Mouse (Mus musculus): Measurements from ENCODE around the gene Ndrg3. TPM values are rescaled to one million over a fixed set of nuclear protein-coding genes. Genes with fewer than 3 reads are reported as not detected.
"Not testable (repeated sequence)": the region's sequence is repeated elsewhere in the genome, so short reads cannot be mapped to it uniquely, and the experiment has no call there.

Ndrg3 gene
- polyA plus RNA-seq, 1 experiment = 41.7 TPM

DNA sequence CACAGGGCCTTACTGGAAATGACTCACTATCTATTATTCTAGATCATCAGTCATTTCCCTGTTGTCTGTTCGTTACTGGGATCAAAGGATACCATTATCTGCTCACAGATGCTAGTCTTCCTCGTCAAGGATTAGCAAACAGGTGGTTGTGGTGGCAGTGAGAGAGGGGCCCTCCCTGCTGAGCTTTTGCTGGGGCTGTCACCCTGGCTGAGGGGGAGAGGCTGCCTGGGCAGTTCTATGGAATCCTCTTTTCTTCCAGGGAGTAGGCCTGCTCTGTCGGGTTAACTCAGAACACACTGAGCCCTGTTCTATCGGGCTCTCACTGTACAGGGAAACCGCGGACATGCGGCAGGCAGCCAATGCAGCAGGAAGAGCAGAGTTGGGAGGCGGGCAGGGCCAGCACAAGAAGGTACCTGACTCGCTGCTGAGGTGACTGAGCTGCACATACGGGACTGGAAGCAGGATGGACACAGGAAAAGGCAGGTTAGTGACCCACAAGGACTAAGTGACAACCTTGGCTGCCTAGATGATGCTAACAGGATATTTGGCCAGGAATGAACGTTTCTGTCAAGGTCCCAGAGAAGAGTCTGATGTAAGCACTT, 62.2 kb downstream of the Ndrg3 start:
- H3K4me1 ChIP-seq (ENCODE audit: control insufficient read depth, insufficient read depth, low read length) = no peaks in the 10 kb centered on the region
- WGBS = 60% methylated on average over 11 of the region's 11 CpGs
- DNase-seq = no peak
- no peak overlapping the region for H3K4me3 ChIP-seq (replicated peaks; ENCODE audit: extremely low read depth, low read depth, low read length)
- TF ChIP-seq CTCF (IDR thresholded peaks at IDR 0.05; ENCODE audit: insufficient read depth, low read length) (no peak), POLR2A (IDR thresholded peaks at IDR 0.05; ENCODE audit: borderline replicate concordance, extremely low read depth, low read depth, low read length) (no peak)

DNA sequence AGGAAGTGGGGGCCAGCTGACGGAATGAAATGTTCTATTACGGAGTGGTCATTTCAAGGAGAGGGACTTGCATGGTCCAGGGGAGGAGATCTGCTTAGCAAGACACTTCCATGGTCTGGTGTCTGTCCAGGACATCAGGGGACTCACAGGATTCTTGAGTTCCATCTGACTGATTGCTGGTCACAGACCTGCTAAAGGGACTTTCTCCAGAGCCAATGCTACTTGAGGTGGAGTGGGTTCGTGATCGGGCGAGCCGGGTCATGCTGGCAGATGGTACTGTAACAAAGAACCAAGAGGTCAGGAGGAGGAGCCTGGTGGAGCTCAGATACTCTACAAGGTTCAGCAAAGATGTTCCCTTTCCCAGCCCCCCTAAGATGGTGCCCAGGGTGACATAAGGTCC, 63.2 kb downstream of the Ndrg3 start:
- TF ChIP-seq POLR2A (IDR thresholded peaks at IDR 0.05; ENCODE audit: borderline replicate concordance, extremely low read depth, low read depth, low read length) = no peak
- TF ChIP-seq CTCF (IDR thresholded peaks at IDR 0.05; ENCODE audit: insufficient read depth, low read length) = no peak
- no peak for DNase-seq
- WGBS = 88% methylated on average over 6 of the region's 6 CpGs
- peaks cover 4% of the 10 kb centered on the region for H3K4me1 ChIP-seq (ENCODE audit: control insufficient read depth, insufficient read depth, low read length)
- H3K4me3 ChIP-seq (replicated peaks; ENCODE audit: extremely low read depth, low read depth, low read length) = no peak overlapping the region

DNA sequence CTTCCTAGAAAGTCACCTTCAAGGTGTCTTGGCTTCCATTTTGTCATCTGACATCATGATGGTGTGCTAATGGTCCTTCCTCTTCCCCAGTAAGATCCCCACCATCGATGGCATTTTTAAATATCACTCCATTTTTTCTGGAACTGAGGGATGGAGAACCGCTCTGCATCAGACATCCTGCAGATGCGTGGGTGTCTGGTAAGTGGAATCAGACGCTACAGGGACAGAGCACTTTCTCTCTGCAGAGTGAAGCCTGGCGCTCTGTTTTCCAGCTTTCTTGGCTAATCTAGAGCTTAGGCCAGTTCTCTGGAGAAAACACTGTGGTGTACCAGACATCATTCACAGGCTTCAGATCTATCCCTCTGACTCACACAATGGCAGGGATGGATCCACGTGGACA, 64.2 kb downstream of the Ndrg3 start:
- TF ChIP-seq CTCF (IDR thresholded peaks at IDR 0.05; ENCODE audit: insufficient read depth, low read length) (no peak), POLR2A (IDR thresholded peaks at IDR 0.05; ENCODE audit: borderline replicate concordance, extremely low read depth, low read depth, low read length) (no peak)
- no peak overlapping the region for H3K4me3 ChIP-seq (replicated peaks; ENCODE audit: extremely low read depth, low read depth, low read length)
- peaks cover 4% of the 10 kb centered on the region for H3K4me1 ChIP-seq (ENCODE audit: control insufficient read depth, insufficient read depth, low read length)
- no peak for DNase-seq
- WGBS = 86% methylated on average over 6 of the region's 6 CpGs

DNA sequence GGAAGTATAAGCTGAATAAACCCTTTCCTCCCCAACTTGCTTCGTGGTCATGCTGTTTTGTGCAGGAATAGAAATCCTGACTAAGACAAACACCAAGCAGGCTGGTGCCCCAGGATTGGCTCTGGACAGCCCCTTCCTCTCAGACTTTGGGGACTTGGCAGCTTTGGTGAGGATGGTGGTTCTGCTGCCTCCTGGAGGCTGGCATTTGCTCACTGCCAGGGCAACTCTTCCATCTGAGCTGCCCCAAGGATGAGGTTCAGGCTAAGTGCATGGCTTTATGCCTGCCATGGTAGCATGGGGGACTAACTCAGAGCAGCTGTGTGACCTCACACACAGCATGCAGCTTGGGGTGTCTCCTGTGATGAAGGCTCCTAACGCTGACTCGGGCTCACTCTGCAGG, 66.2 kb downstream of the Ndrg3 start:
- H3K4me1 ChIP-seq (ENCODE audit: control insufficient read depth, insufficient read depth, low read length); DNase-seq; H3K4me3 ChIP-seq (replicated peaks; ENCODE audit: extremely low read depth, low read depth, low read length): not testable (repeated sequence)
- 75% methylated on average over 3 of the region's 3 CpGs for WGBS

DNA sequence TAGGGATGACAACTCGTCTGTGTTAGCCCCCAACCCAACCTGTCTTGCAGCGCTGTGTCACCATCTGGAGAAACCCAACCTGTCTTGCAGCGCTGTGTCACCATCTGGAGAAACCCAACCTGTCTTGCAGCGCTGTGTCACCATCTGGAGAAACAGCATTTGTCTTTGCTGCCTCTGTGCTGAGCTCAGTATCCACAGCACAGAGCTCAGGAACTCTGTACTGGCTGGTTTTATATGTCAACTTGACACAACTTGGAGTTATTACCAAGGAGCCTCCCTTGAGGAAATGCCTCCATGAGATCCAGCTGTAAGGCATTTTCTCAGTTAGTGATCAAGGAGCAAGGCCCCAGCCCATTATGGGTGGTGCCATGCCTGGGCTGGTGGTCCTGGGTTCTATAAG, 66.8 kb downstream of the Ndrg3 start:
- DNase-seq; H3K4me1 ChIP-seq (ENCODE audit: control insufficient read depth, insufficient read depth, low read length); H3K4me3 ChIP-seq (replicated peaks; ENCODE audit: extremely low read depth, low read depth, low read length): not testable (repeated sequence)
- WGBS = 94% methylated on average over 4 of the region's 4 CpGs

DNA sequence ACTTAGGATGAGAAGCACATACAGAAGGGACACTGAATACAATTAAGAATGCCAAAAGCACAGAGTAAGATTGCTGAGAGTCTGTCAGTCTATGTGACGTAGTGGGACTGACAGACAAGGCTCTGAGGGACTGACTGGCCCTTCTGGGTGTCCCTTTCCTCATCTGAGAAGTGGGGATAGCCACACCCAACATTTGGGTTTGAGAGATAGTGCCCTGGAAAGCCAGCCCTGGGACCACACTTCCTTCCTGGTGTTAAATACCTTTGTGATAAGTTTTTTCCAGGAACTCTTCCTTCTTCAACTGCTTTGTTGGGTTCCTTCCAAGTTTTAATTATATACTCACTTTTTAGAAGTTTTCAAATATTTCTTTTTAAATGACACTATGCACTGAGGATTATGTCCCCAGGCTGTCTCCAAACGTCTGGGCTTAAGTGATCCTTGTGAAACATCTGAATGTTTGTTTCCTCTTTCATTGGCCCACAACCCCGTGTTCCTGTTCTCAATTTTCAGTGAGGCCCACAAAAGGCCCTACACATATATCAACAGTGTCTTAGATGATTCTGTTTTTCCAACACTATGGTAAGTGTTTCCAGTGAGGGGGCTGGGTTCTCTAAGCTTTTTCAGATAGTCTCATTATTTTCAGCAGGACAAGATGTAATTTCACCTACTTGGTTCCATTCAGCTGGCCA, 67.5 kb downstream of the Ndrg3 start:
- no peak for DNase-seq
- TF ChIP-seq POLR2A (IDR thresholded peaks at IDR 0.05; ENCODE audit: borderline replicate concordance, extremely low read depth, low read depth, low read length) = no peak
- TF ChIP-seq CTCF (IDR thresholded peaks at IDR 0.05; ENCODE audit: insufficient read depth, low read length) = no peak
- Histone ChIP-seq H3K4me3 (replicated peaks; ENCODE audit: extremely low read depth, low read depth, low read length) (no peak overlapping the region), H3K4me1 (ENCODE audit: control insufficient read depth, insufficient read depth, low read length) (peaks cover 4% of the 10 kb centered on the region)
- WGBS = 20% methylated on average over 3 of the region's 3 CpGs

DNA sequence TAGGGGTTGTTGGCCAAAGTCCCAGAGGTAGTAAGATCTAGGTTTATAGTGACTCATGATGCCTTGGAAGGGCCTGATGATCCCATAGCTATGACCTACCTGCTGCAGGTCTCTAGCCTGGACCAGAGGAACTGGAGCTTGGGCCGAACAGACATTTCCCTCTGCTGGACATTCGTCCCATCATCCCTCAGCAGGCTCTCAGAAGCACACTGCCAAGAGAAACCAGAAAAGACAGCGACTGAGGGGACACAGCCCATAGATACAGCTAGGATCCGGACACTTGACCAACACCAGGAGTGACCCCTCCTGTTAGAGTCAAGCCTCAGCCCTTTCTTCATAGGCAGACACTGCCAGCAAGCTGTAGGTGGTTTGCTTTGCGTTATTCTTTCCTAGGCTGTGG, 68.8 kb downstream of the Ndrg3 start:
- TF ChIP-seq POLR2A (IDR thresholded peaks at IDR 0.05; ENCODE audit: borderline replicate concordance, extremely low read depth, low read depth, low read length) = no peak
- TF ChIP-seq CTCF (IDR thresholded peaks at IDR 0.05; ENCODE audit: insufficient read depth, low read length) = no peak
- DNase-seq = no peak
- 89% methylated on average over 5 of the region's 5 CpGs for WGBS
- peaks cover 4% of the 10 kb centered on the region for H3K4me1 ChIP-seq (ENCODE audit: control insufficient read depth, insufficient read depth, low read length)
- no peak overlapping the region for H3K4me3 ChIP-seq (replicated peaks; ENCODE audit: extremely low read depth, low read depth, low read length)

DNA sequence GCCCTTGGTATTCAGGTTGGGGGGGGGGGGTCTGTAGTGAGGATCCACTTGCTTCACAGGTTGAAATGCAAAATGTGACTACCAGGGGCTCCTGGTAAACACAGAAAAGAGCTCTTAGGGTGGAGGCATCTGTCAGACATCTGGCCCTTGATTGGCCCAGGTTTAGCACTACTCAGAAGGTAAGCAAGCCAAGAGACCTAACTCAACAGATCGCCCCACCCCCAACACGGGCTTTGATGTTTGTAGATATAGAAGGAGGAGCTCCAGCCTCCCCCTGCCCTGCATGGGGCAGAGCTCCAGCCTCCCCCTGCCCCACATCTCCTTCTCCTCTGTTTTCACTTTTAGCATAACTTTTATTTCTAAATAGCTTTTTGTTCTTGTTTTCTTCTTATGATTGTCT, 72.1 kb downstream of the Ndrg3 start:
- DNase-seq = no peak
- no peak overlapping the region for H3K4me3 ChIP-seq (replicated peaks; ENCODE audit: extremely low read depth, low read depth, low read length)

DNA sequence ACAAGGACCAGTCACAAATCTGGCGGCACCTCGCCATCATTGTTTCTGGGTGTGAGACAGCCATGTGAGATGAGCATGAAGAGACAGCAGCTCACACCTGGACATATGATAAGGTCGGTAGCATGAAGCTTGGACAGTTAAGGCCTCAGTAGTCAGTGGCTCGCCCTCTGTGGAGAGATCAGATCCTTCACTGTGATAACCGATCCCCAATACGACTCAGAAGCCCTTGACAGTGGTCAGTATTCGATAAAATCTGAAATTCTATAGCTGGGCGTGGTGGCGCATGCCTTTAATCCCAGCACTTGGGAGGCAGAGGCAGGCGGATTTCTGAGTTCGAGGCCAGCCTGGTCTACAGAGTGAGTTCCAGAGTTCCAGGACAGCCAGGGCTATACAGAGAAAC, 72.7 kb downstream of the Ndrg3 start:
- not testable (repeated sequence) for H3K4me1 ChIP-seq (ENCODE audit: control insufficient read depth, insufficient read depth, low read length); H3K4me3 ChIP-seq (replicated peaks; ENCODE audit: extremely low read depth, low read depth, low read length); DNase-seq
- 85% methylated on average over 11 of the region's 11 CpGs for WGBS

More for the DNA sequence above, 72.1 kb downstream of the Ndrg3 start:
- H3K4me1 ChIP-seq (ENCODE audit: control insufficient read depth, insufficient read depth, low read length) = peaks cover 4% of the 10 kb centered on the region
- TF ChIP-seq POLR2A (IDR thresholded peaks at IDR 0.05; ENCODE audit: borderline replicate concordance, extremely low read depth, low read depth, low read length) (no peak), CTCF (IDR thresholded peaks at IDR 0.05; ENCODE audit: insufficient read depth, low read length) (no peak)
- WGBS = 35% methylated on average over 2 of the region's 2 CpGs

DNA sequence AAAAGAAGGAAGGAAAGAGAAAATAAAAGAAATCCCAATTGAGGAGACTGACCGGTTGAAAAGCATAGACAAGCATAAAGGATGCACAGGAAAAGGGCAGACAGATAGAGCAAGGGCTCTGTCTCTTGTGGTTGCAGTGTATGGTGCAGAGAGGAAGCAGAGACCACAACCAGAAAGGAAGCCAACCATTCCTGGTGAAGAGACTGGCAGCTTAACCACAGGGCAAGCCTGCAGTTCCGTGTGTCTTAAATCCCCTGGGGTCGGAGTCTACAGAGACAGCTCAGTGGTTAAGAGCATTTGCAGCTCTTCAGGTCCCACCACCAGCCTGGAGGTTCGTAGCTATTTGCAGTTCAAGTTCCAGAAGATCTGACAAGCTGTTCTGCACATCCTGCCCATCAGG, 73.3 kb downstream of the Ndrg3 start:
- TF ChIP-seq CTCF (IDR thresholded peaks at IDR 0.05; ENCODE audit: insufficient read depth, low read length) (no peak), POLR2A (IDR thresholded peaks at IDR 0.05; ENCODE audit: borderline replicate concordance, extremely low read depth, low read depth, low read length) (no peak)
- Histone ChIP-seq H3K4me3 (replicated peaks; ENCODE audit: extremely low read depth, low read depth, low read length) (no peak overlapping the region), H3K4me1 (ENCODE audit: control insufficient read depth, insufficient read depth, low read length) (no peaks in the 10 kb centered on the region)
- no peak for DNase-seq
- 52% methylated on average over 4 of the region's 4 CpGs for WGBS

All from lung, adult 2 months (tissue).